Mouse (Mus musculus) testis, postnatal 10 days (tissue): ENCODE results near the gene Zfp609.
A peak's percentile ranks its signal among the peaks of the same experiment; 100 is the strongest.
"Not testable (repeated sequence)": the region's sequence is repeated elsewhere in the genome, so short reads cannot be mapped to it uniquely, and the experiment has no call there.

ENCODE experiments used
- DNase-seq: peaks from one replicate; pipeline ENCODE4 v3.0.0; 2021; ENCODE audit warnings: low spot score

The Zfp609 gene

DNA sequence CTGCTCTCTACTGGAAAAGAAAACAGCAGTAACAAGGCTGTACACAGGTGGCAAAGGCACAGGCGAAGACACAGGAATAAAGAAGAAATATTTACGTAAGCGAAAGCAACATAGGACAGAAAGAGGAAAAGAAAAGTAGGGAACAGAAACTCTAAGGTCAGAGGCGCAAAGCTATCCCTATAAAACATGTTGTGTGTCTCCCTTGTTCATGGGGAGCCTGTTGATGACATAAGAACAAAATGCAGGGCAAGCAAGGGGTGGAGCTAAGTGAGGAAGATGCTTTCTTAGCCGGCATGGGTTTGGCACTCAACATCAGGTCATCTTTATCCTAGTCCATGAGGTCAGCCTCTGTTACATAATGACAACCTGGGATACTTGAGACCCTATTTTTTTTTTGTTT lies 109.2 kb downstream of the Zfp609 start:
- no peak for DNase-seq

DNA sequence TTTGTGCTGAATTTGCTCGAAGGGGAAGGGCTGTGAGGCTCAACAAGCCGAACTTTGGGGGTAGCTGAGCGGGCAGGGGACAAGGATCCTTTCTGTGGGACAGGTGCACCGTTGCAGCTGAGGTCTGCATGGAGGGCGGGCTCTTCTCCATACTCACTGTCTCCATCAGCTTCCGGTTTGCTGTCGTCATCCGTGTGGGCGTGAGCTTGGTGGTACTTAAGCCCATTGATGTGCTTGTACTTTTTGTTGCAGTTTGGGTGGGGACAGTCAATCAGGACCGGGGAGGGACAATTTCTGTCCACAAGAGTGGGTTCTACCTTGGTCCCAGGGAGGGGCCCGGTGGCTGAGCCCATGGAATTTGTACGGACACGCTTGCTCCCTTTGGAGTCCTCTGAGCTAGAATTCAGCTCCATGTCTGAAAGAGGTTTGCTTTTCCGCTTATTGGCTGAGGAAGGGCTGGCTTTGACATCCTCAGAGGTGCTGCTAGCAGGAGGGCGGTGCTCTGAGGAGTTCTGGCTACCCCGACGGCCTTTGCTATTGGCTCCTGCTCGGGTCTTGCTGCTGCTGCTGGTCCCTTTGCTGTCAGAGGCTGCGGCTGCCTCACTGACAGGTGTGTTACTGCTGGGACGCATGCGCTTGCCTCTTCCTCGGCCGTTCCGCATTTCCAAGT lies 123.3 kb downstream of the Zfp609 start:
- no peak for DNase-seq

DNA sequence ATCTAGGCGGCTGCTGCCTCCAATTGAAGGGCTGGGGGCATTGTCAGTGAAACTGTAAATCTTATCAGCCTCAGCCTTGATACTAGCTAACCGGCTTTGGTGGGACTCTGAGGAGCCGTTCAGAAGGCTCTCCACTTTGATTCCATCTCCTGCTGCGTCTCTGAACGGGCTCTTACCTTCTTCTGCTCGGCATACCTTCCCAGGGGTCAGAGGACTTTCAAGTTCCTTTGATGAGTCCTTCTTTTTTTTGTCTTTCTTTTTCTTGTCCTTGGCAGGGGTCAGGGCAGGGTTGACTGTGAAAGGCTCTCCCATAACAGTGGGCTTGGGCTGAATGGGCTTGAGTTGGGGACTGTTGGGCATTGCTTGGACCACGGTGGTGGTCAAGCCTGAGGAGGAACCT lies 124.1 kb downstream of the Zfp609 start:
- DNase-seq: no peak

DNA sequence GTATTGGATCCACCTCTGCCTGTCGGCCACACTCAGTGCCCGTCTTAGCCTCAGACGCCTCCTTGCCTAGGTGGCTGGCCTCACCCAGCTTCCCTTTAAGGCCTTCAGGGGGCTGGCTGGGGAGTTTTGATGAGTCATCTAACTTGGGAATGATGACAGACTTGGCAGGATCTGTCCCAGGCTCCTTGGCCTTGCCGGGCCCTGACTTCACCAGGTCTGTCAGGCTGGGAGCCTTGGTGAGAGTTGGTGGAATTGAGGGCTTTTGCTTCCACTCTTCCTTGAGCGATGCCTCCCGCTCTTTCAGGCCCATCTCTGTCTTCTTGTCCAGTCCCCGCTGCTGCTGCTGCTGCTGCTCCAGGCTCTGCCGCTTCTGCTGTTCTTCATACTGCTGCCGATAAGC lies 125.1 kb downstream of the Zfp609 start:
- DNase-seq: no peak

DNA sequence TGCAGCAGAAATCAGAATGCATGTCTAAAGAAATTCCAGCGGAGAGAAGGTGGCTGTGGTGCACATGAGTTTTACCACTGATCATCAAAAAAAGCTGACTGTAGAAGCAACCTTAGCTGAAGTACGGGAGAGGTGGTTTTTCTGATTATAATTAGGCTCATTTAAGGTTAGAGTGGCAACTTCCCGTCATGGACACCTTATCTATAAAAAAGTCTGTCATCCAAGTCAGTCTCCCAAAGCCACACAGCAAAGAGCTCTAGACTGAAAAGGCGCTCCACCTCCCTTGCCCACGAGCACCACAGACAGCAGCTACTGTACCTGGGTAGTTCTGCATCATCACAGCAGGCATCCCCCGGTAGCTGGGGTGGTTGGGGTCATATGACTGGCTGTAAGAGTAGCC lies 126.9 kb downstream of the Zfp609 start:
- no peak for DNase-seq

DNA sequence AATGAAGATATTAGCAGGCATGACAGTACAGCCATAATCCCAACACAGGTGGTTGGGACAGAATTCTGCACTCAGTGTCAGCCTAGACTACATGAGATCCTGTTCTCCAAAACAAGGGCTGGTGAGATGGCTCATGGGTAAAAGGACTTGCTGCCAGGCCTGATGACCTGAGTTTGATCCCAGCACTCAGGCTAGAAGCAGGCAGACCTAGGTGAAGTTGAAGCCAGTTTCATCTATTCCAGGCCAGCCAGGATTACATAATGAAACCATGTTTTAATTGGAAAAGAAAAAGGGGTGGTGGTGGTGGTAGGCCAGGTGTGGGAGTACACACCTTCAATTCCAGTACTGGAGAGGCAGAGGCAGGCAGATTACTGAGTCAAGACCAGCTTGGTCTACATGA lies 129.4 kb downstream of the Zfp609 start:
- DNase-seq: no peak

DNA sequence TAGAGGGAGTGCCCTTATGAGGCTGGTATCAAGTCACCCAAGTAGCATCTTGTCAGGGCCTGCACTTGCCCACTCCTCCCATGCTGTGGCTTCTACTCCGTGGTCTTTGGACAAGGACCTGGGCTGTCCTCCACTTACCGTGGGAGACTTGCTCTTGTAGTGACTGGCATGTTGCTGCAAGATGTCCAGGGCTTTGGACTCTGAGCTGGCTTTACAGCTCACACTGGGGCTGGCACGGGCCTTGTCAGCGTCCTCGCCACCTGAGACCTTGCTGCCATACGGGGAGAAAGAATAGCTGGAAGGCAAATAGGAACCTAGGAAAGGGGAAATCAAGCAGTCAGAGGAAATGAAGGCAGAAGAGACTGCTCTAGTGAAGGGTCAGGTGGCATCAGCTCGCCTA lies 130.0 kb downstream of the Zfp609 start:
- no peak for DNase-seq

DNA sequence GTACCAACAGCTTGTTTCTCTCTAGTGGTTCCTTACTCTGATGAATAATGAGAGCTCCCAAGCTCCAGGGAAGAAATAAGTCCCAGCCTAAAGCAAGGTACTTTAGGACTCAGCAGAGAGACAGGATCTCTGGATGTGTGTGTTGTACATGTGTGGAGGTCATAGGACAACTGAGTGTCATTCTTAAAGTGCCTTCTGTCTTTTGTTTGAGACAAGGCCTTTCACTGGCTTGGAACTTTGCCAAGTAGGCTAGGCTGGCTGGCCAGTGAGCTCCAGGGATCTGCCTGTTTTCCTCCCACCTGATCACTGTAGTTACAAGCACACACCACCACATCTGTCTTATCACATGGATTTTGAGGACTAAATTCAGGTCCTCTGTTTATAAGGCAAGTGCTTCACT lies 131.0 kb downstream of the Zfp609 start:
- no peak for DNase-seq

DNA sequence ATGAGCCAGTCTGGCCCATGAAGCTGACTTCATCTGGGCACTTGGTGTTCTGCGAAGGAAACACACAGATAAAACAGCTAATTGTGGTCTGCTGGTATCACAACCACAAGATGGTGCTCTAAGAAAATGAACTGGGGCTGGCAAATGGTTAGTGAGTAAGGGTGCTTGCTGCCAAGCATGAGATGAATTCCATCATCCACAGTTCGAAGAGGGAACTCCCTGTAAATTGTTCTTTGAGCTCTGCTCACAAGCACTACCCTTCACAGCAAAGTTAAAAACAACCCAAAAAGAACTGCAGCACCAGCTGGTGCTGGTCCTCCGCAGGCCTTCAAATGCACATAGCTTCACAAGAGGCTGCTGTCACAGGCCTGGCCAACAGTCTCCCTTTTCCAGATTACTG lies 131.7 kb downstream of the Zfp609 start:
- DNase-seq: no peak

DNA sequence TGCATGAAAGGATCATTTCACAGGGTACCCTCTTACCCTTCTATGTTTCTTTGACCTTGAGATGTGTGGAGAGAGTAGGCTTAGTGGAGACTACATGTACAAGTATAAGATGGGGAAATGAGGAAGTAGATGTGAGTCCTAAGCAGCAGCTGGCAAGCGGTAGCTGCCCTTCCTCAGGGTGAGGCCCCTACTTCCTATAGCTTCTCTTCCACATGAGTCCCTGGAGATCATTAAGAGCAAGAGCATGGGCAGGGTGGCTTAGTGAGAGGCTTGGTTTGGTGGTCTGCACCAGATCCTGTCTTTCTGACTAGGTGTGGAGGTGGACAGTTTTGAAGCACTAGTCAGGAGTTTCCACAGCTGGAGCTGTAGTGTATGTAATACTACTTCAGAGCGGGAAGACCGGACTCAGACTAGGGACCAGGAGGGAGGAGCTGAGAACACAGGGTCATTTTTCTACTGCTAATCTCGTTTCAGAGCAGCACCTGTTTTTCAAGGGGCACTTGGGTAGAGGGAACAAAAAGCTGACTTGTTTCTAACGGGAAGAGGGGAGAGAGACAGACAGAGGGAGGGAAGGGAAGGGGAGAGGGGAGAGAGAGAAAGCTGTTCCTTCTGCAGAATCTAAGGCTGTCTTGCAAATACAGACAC lies 134.3 kb downstream of the Zfp609 start:
- DNase-seq: no peak

DNA sequence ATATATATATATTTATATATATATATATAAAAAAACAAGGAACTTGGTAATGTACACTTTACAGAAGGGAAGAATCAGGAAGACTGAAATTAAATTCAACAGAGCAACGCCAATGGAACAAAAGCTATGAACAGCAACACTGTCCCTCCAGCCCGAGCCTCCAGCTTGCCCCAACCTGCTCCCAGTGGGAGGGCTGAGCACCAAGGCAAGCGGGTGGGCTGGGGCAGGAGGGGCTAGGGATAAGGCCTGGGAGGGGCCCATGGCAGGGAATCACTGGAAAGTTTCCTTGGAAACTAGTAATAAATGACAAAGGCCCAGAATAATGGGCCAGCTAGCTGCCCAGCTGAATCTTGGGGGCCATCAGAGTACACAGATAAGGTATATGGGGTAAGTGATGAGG lies 134.9 kb downstream of the Zfp609 start:
- DNase-seq: no peak

DNA sequence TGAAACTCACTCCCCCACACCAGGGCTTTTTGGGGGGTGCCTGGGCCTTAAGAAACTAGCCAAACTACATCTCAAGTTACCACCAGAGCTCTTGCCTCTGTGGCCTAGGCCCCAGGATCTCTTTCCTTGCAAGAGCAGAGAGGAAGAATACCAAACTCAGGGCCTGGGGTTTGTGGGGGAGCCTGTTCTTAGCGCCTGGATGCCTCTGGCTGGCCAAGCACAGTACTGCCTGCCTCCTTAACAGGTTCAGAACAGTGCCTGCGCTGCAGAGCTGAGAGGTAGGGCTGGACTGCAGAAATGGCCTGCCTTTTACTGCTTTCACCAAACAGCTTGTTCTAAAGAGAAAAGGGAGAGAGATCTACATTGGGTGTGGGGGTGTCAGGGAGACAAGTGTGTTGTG lies 137.5 kb downstream of the Zfp609 start:
- DNase-seq: not testable (repeated sequence)

DNA sequence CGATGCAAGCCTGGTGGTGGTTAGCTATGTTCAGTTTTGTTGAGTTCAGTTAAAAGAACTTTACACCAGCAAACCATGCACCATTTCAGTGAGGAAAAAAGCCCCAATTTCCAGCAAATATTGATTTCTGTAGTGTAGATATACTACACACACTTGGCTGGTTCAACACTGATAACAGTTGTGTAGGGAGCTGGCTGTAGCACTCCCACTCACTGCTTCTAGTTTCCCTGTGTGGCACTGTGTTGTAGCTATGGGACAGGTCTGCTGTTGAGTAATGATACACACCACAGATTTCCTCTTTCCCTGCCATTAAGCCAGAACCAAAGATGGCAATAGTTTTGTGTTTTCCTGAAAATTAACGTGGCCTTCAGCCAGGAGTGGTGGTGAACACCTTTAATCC lies 142.7 kb downstream of the Zfp609 start:
- DNase-seq: no peak

DNA sequence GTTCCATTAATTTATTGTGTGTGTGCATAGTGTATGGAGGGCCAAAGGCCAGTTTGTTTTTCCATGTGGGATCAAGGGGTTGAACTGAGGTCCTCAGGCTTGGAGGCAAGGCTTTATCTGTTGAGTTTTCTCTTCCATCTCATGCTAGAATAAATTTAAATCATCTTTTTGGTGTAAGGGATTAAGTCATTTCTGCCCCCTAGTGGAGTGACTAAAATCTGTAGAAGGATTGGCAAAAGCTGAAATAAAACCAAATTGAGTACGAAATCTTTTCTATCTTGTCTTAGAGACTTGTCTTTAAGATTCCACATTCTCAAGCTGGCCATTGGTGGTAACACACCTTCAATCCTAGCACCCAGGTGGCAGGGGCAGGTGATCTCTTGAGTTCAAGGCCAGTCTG lies 144.4 kb downstream of the Zfp609 start:
- DNase-seq: no peak

DNA sequence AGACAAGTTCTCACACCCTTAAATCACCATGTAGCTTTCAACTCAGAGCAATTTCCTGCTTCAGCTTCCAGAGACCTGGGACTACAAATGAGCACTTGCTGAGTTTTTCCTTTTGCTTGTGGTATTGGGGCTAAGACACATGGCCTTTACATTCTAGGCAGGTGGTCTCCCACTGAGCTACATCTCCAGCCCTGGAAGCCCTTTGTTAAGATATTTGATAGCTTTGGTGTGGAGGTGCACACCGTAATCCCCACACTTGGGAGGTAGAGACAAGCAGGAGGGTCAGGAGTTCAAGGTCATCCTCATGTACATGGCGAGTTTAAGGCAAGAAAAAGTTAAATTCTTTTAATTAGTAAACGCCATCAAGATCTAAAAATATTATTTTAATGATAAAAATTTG lies 145.2 kb downstream of the Zfp609 start:
- no peak for DNase-seq

DNA sequence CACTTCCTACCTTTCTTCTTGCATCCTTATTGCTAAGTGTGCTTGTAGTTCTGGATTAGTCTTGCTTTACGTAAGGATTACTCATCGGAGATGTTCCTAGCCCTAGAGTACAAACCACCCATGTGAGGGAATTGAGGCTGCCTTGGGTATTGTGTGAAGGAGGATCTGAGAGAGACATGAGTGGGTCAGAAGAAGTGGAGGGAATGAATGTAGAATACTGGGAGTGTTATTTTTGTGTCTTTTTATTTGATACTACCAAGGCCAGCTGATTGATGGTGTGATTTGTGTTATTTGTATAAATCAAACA lies 145.8 kb downstream of the Zfp609 start:
- no peak for DNase-seq

DNA sequence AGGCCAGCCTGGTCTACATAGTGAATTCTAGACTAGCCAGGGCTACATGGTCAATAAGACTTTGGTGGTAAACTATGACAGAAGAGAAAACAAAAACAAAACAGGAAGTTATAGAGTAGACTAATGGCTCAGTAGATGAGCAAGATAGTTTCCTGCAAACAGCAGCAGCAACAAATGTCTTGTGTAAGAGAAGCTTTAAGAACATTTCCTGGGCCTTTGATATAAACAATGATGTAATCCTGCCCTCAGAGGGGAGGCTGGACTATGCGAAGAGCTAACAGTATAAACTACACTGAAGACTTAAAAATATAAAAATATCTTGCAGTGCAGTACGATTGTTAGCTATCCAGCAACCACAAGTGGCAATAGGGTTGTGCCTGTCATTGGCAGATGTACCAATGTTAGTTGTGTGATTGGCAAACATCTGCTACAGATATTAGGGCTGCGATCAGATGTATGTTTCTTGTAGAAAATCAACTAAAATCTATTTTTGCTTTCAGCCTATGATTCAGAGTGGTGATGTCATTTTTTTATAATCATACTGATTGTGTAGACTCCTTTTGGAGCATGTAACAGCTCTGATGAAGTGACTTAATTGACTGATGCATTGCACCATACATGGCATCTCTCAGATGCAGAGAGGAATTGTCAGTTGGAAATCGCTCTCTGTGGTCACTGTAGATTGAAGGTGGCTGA lies 146.3 kb downstream of the Zfp609 start:
- no peak for DNase-seq

DNA sequence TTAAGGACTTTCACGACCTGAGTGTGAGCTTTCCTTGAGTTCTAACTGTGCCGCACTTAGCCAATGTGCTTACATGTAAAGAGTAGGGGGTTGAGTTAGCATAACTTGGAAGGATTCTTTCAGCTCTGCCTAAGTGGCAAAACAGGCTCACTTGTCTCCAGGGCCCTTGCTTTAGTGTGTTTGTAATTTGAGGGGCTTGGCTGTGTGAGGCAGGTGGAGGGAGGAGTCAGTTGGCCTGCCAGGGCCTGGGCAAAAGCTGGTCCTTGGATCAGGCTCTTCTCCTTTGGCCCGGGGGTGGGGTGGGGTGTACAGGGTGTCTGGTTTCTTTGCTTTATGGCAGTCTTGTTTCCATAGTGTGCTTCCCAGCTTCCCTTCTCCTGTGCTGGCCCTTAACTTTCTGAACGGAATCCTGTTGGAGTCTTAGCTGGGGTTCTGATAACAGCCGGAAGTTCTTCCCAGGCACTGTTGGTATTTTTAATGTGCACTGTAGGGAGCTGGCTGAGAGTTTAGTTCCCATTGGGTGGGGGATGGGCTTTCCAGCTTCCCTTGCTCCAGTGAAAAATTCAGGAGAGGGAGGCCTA lies 148.1 kb downstream of the Zfp609 start:
- peak; percentile 62 for DNase-seq

DNA sequence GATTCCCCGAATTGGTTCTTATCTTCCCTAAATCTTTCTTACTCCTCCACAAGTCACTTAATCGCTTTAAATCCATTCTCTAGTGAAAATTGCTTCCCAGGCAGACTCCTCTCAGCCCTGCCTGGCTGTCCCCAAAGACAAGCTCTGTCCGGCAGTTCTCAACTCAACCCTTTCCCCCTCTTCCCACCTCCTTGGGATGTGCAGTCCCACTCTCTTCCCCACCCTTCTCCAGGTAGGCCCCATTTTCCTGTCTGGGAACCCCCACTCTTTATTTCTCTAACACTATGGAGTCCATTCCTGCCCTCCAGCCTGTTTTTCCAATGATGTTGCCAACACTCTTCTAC lies 150.3 kb downstream of the Zfp609 start:
- DNase-seq: no peak

DNA sequence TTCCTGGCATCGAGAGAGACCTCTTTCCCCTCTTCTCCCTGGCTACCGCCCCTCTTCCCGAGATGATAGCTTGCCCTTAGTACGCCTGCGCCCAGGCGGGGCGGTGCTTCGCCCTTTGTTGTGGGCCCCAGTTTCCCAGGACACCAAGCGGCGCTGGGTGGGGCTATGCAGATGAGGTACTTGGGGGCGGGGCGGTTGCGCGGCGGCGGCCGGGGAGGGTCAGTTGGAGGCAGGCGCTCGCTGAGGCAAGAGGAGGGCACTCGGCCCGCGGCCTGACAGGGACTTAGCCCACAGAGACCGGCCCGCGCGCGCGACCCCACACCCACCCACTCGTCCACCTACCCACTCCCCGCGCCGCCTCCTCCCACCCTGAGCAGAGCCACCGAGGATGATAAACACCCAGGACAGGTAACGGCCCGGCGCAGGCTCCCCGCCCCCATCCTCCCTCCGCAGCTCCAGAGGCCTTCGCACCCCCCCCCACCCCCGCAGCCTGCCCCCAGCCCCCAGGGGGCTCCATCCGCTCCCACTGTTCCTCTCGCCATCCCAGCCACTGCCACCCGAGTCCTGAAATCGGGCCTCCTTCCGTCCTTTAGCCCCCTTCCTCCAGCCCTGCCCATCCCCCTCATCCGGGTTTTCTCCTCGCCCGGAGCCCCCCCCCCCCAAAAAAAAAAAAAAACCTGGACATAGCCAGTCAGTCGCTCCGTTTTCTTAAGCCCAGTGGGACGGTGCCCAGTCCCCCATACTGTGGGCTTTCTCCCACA lies 150.8 kb downstream of the Zfp609 start:
- DNase-seq: peak; percentile 99

DNA sequence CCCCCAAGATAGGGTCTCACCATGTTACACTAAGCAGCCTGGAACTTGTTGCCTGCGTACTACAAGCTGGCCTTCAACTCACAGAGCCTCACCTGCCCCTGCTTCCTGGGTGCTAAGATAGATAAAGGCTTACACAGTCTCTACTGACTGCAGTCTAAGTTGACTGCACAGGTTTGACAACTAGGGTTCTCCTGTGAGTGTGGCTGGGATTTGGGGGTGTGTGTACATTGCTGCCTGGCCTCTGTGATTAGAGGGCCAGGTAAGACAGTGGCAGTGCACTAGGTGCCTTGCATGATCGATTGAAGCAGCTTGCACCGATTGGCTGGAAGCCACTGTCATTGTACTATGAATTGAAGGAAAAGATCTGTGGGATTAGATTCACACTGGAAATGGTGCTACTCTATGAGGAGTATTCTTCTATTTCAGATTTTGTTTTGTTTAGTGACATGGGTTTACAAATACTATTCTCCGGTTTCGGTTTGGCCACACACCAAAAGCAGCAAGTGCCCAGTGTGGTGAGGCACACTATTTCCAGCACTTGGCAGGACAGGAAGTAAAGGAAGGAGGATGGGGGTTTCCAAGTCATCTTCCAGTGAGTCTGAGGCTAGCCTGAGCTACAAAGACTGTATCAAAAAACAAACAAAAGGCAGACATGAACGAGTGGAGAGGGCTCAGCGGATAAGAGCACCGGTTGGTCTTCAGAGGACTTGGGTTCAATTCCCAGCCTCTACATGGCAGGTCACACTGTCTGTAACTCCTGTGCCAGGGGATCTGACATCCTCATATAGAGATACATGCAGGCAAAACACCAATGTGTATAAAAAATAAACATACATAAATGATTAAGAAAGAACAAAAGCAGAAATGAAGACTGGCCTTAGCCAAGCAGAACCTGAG lies 151.7 kb downstream of the Zfp609 start:
- DNase-seq: no peak

DNA sequence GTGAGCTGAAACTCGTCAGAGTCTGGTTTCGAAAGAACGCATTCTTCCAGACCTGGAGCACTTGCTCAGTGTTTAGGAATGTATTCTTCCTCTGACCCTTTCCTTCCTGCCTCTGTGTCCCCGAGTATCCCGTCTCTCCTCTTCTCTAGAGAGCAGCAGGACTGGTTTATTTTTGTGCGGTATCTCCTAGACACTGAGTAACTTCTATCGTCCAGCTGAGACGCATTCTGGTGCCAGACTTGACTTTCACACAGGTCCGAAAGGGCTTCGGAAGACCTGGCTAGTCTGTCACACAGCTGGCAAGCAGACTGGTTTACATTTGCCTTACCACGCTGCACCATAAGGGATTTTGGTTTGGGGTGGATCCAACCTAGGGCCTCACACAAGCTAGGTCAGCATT lies 154.4 kb downstream of the Zfp609 start:
- DNase-seq: no peak
